Mouse (Mus musculus): ENCODE results near the gene Apof. TPM values are rescaled to one million over a fixed set of nuclear protein-coding genes. Genes with fewer than 3 reads are reported as not detected.
"Not testable (repeated sequence)": the region's sequence is repeated elsewhere in the genome, so short reads cannot be mapped to it uniquely, and the experiment has no call there.

The Apof gene
- total and polyA plus RNA-seq, 2 experiments from 2014 or later, result 0.41 TPM; not detected in 1

- Histone ChIP-seq H3K9me3 (ENCODE audit: low read length) (no peaks in the 10 kb centered on the region), H3K9ac (replicated peaks; ENCODE audit: low read length) (no peak overlapping the region), H3K36me3 (ENCODE audit: insufficient read depth, low read length) (peaks cover 3% of the 10 kb centered on the region; the same call in 1 of the 2 replicates), H3K4me2 (ENCODE audit: low read depth, low read length) (no peak overlapping the region), H3K4me1 (ENCODE audit: insufficient read depth, low read length) (no peaks in the 10 kb centered on the region), H3K27ac (no peak overlapping the region), H3K4me3 (ENCODE audit: low read length) (no peak overlapping the region), H3K27me3 (ENCODE audit: insufficient read depth, low read length) (no peaks in the 10 kb centered on the region)
- WGBS, result 91% methylated on average over 8 of the region's 8 CpGs
- TF ChIP-seq CTCF (IDR thresholded peaks at IDR 0.05; ENCODE audit: low read depth), result no peak
- no peak for DNase-seq (ENCODE audit: low spot score)
- ATAC-seq, result no peak
Observed at GRCm38 (mm10) chr10:128256328-128256727, 12.1 kb upstream of the Apof start.

- H3K36me3 ChIP-seq (ENCODE audit: insufficient read depth, low read length), result no peaks in the 10 kb centered on the region
- TF ChIP-seq CTCF (IDR thresholded peaks at IDR 0.05; ENCODE audit: low read depth), result no peak
- no peaks in the 10 kb centered on the region for H3K4me1 ChIP-seq (ENCODE audit: insufficient read depth, low read length)
- ATAC-seq, result no peak
- H3K9ac ChIP-seq (replicated peaks; ENCODE audit: low read length), result no peak overlapping the region
- 72% methylated on average over 4 of the region's 4 CpGs for WGBS
- no peak overlapping the region for H3K4me2 ChIP-seq (ENCODE audit: low read depth, low read length)
- no peak for DNase-seq (ENCODE audit: low spot score)
- no peaks in the 10 kb centered on the region for H3K27me3 ChIP-seq (ENCODE audit: insufficient read depth, low read length)
- no peak overlapping the region for H3K4me3 ChIP-seq (ENCODE audit: low read length)
- no peaks in the 10 kb centered on the region for H3K9me3 ChIP-seq (ENCODE audit: low read length)
- no peak overlapping the region; the same call in 1 of the 2 replicates for H3K27ac ChIP-seq
Observed at GRCm38 (mm10) chr10:128258953-128259352, 9.5 kb upstream of the Apof start.

DNA sequence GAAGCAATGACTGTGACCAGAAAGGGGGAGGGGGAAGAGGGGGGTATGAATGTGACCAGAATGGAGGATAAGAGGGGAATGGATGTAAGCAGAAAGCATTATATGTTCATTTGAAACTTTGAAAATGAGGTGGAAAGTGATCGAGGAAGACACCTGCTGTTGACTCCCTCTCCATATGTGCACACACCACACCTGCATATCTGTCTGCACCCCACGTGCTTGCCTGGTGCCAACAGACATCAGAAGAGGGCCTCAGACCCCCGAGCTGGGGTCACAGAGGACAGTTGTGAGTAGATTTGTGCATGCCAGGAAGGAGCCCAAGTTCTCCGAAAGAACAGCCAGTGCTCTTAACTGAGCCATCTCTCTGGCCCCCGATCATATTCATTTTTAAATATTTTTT is 8.5 kb upstream of the Apof start:
- no peak overlapping the region for H3K4me3 ChIP-seq (ENCODE audit: low read length)
- no peak for ATAC-seq
- no peak overlapping the region for H3K27ac ChIP-seq
- no peak overlapping the region for H3K4me2 ChIP-seq (ENCODE audit: low read depth, low read length)
- H3K9ac ChIP-seq (replicated peaks; ENCODE audit: low read length), result no peak overlapping the region
- 89% methylated on average over 5 of the region's 5 CpGs for WGBS
- no peaks in the 10 kb centered on the region for H3K36me3 ChIP-seq (ENCODE audit: insufficient read depth, low read length)
- no peaks in the 10 kb centered on the region for H3K4me1 ChIP-seq (ENCODE audit: insufficient read depth, low read length)
- H3K27me3 ChIP-seq (ENCODE audit: insufficient read depth, low read length), result no peaks in the 10 kb centered on the region
- TF ChIP-seq CTCF (IDR thresholded peaks at IDR 0.05; ENCODE audit: low read depth), result no peak
- DNase-seq (ENCODE audit: low spot score), result no peak
- H3K9me3 ChIP-seq (ENCODE audit: low read length), result no peaks in the 10 kb centered on the region

- WGBS, result 90% methylated on average over 7 of the region's 7 CpGs
- not testable (repeated sequence) for H3K36me3 ChIP-seq (ENCODE audit: insufficient read depth, low read length); H3K4me2 ChIP-seq (ENCODE audit: low read depth, low read length); H3K9me3 ChIP-seq (ENCODE audit: low read length); DNase-seq (ENCODE audit: low spot score); H3K4me3 ChIP-seq (ENCODE audit: low read length); ATAC-seq; H3K9ac ChIP-seq (replicated peaks; ENCODE audit: low read length); H3K27me3 ChIP-seq (ENCODE audit: insufficient read depth, low read length); H3K27ac ChIP-seq; H3K4me1 ChIP-seq (ENCODE audit: insufficient read depth, low read length)
Observed at GRCm38 (mm10) chr10:128260376-128260775, 8.1 kb upstream of the Apof start.

- Histone ChIP-seq H3K4me1 (ENCODE audit: insufficient read depth, low read length) (no peaks in the 10 kb centered on the region), H3K9ac (replicated peaks; ENCODE audit: low read length) (no peak overlapping the region), H3K4me3 (ENCODE audit: low read length) (no peak overlapping the region), H3K4me2 (ENCODE audit: low read depth, low read length) (no peak overlapping the region), H3K27ac (no peak overlapping the region), H3K27me3 (ENCODE audit: insufficient read depth, low read length) (no peaks in the 10 kb centered on the region), H3K36me3 (ENCODE audit: insufficient read depth, low read length) (no peaks in the 10 kb centered on the region), H3K9me3 (ENCODE audit: low read length) (no peaks in the 10 kb centered on the region)
- ATAC-seq, result no peak
- 84% methylated on average over 22 of the region's 22 CpGs for WGBS
- no peak for DNase-seq (ENCODE audit: low spot score)
- no peak for TF ChIP-seq CTCF (IDR thresholded peaks at IDR 0.05; ENCODE audit: low read depth)
Observed at GRCm38 (mm10) chr10:128262300-128262699, 6.2 kb upstream of the Apof start.

- Histone ChIP-seq H3K27ac (no peak overlapping the region), H3K4me1 (ENCODE audit: insufficient read depth, low read length) (no peaks in the 10 kb centered on the region), H3K4me2 (ENCODE audit: low read depth, low read length) (no peak overlapping the region), H3K27me3 (ENCODE audit: insufficient read depth, low read length) (no peaks in the 10 kb centered on the region), H3K4me3 (ENCODE audit: low read length) (no peak overlapping the region), H3K9ac (replicated peaks; ENCODE audit: low read length) (no peak overlapping the region), H3K36me3 (ENCODE audit: insufficient read depth, low read length) (no peaks in the 10 kb centered on the region), H3K9me3 (ENCODE audit: low read length) (no peaks in the 10 kb centered on the region)
- no peak for DNase-seq (ENCODE audit: low spot score)
- WGBS, result 74% methylated on average over 6 of the region's 6 CpGs
- no peak for ATAC-seq
- no peak for TF ChIP-seq CTCF (IDR thresholded peaks at IDR 0.05; ENCODE audit: low read depth)
Observed at GRCm38 (mm10) chr10:128263393-128264310, 4.8 kb upstream of the Apof start.
